Mouse (Mus musculus): ENCODE data around the gene Bsx.

DNA sequence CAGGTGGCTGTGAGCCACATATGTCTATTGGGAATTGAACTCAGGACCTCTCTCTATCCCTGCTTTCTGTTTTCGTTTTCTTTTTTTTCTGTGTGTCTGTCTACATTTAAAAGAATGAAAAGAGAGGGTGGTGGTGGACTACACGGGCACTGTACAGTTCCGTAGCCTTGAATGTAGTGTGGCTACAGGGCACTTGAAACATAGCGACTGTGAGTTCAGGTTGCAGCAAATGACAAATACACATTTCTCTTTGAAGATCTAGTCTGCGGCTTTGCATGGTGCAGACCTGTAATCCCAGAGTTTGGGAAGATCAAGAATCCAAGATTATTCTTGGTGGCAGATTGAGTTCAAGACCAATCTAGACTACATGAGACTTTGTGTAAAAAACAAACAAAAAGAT lies 3.6 kb upstream of the Bsx start:
- TF ChIP-seq CTCF (IDR thresholded peaks at IDR 0.05; ENCODE audit: borderline replicate concordance, insufficient read depth, low read depth, low read length) (no peak), POLR2A (IDR thresholded peaks at IDR 0.05; ENCODE audit: borderline replicate concordance, insufficient read depth, low read length) (no peak)
